Mouse (Mus musculus) left cerebral cortex, postnatal 10 days (tissue): ENCODE results near the gene Glcci1. TPM values are rescaled to one million over a fixed set of nuclear protein-coding genes. Genes with fewer than 3 reads are reported as not detected.

Experiments
- DNase-seq, 2 experiments: peaks; one replicate each; pipeline ENCODE4 v3.0.0; 2021 to 2022; ENCODE audit warnings: low spot score in 2 of 2, mixed read lengths in 1 of 2; ENCODE audit errors: extremely low spot score in 1 of 2
- intact Hi-C: fragments of 180-260 bp; cut with DNase I; formaldehyde crosslinking; loops from one replicate; pipeline ENCODE4 v1.15.1; 2025
- total RNA-seq, 2 experiments: library from RNA; stranded (reverse); gene quantifications; 2 replicates each; pipeline ENCODE4 v1.2.3; 2021

Gene Glcci1
- total RNA-seq, 2 experiments from 2014 or later: 59.6 to 60.2 TPM

GRCm38 (mm10) chr6:8489938-8490585, 19.3 kb upstream of the Glcci1 start:
- DNase-seq: no peak
- intact Hi-C loops: no loop called here

DNA sequence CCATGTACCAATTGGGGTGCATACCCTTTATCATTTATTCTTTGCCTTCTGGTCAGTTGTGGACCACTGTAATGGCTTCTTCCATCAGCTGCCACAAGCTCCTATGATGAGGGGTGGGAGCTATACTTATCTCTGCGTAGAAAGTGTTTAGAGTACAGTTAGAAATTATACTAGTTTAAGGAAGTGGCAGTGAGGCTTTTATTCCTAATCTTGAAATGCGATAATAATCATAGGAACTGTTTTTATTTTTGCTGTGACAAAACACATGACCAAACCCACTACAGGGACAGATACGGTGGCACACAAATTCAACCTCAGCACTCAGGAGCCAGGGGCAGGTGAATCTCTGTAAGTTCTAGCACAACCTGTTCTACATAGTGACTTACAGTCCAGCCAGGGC, 17.2 kb upstream of the Glcci1 start:
- no peak for DNase-seq
- intact Hi-C loops: no loop called here

DNA sequence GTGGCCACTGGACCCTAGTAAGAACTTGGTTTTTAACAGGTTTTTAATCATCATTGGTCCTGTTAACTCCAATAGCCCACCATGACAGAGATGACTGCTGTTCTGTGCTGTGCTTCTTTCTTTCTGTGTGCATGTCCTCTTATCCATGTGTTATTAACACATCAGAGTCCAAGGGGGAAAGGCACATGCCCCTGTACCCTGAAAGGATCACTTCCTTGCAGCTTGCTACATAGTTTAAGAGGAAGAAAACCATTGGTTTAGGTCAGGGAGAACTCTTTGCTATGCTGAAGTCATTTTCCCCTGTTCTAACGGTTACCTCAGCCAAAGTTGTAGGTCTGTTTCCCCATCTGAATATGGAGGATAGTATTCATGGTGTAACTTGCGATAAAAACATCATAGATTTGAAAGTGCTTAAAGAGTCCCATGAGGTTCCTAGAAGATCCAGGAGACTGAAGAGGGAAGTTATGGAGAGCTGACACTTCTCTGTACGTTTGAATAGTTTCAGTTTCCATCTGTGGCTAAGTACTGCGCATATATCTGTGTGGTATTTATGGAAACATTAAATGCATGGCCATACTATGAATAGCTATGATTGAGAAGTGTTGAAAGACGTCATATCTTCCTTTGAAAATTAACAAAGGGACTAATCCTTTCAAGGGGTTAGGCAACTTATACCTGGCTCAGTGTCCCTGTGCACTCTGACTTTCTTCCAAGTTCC, 14.1 kb upstream of the Glcci1 start:
- no peak for DNase-seq
- intact Hi-C loops: no loop called here

- no peak for DNase-seq
- intact Hi-C loops: no loop called here
These were observed 13.6 kb upstream of the Glcci1 start for GRCm38 (mm10) chr6:8495827-8496222.

DNA sequence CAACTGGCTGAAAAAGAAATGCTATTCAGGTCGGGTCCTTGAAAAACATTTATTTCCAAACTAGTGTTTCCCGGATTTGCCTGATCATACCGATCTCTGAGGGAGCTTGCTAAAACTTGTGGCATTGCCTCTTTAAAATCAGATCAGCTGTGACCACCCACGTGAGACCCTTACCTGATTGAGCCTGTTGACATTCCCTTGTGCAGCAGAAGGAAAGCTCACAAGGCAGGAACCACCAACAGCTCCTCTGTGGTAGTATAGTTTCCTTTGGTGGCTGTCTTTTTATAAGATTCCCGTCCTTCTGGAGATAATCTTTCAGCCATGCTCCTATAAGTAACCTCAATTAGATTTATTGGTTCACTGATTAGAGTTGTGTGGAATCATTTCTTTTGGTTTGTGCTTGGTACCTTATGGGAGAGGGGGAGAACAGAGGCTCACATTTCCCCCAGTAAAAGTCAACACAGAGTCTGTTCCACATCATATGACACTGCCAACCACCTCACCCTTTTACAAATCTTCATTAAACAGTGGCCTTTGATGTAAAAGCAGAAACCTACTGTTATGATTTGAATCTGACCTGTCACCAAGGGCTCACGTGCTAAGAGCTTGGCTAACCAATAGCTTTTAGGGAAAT, 12.0 kb upstream of the Glcci1 start:
- intact Hi-C loops: no loop called here
- no peak for DNase-seq

DNA sequence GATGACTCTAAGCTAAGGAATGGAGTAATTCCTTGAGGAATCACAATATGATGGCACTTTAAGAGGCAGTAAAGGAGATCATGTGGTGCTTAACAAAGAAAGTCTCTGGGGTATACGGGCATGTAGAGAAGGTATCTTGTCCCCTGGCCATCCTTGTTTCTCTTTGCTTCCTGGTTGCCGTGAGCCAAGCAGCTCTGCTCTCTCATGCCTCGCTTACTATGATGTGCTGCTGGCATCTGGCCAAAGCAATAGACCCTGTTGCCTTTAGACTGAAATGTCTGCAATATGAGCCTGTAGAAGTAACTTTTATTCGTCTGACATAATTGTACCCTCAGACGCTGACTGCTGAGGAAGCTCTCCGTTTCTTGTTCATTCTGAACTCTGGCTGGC, 11.5 kb upstream of the Glcci1 start:
- DNase-seq: no peak
- intact Hi-C loops: no loop called here

GRCm38 (mm10) chr6:8498961-8499360, 10.4 kb upstream of the Glcci1 start:
- intact Hi-C loops: no loop called here
- no peak for DNase-seq

DNA sequence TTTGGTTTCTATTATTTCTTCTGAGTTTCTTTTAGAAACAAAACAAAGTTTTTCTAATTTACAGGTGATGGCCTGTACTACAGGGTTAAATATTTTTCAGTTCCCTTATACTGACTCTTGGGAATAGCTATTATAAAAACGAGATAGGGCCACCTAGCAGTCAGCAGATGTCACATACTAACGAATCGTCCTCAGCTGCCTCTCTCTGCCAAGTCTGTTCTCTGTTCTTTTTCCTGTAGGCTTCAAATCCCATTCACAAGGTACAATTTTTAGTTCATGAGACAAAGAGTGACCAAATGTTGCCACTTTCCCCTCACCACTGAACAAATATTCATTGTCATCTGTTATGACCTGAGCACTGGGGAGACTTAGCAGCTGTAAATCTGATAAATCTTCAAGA, 5.4 kb upstream of the Glcci1 start:
- intact Hi-C loops: no loop called here
- DNase-seq: no peak

GRCm38 (mm10) chr6:8504521-8505228, 4.7 kb upstream of the Glcci1 start:
- DNase-seq: no peak
- intact Hi-C loops: no loop called here

DNA sequence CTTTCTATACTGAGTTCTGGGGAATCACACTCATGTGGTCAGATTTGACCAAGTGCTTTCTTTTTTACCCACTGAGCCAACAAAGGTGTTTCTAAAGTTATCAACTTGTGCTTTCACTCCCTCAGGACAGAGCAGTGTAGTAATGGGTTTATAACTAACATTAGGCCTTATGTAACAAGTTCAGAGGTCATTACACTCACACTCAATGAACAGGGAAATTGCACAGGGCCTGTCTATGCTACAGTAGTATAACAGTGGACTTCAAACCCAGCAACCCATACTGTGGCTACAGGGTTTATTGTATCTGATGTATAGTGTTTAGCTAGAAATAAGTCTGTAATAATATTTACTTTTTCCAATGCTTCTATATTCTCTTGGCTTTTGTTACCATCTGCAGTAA, 2.8 kb upstream of the Glcci1 start:
- intact Hi-C loops: no loop called here
- no peak for DNase-seq

DNA sequence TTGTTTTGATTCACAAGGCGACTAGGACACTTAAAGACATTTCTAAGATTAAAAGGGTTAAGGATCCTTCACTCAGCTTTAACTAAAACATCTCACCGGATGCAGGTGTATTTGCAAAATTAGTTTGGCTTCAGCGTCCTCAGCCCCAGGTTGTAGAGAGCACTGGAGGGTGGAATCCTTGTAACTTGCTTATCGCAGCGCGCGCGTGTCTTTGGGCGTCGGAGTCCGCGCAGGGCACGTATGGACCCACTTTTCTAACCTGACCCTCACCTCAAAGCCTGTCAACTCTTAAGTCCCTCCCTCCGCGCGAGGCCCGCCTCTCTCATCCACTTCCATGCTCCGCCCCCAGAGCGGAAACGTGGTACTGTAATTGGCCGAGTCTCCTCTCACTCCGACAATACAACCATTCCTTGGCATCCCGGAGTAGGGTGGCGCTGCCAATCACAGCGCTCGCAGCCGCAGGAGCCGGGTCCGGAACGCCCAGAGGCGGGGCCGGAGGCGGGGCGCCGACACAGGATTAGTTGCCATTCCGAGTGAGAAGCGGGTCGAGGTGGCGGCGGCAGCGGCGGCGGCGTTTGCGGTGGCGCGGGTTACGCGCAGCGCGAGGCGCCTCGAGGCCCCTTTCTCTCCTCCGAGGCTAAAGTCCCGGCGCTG, 390 bp upstream of the Glcci1 start:
- DNase-seq: peak; percentile 99
- intact Hi-C loops: no loop called here

DNA sequence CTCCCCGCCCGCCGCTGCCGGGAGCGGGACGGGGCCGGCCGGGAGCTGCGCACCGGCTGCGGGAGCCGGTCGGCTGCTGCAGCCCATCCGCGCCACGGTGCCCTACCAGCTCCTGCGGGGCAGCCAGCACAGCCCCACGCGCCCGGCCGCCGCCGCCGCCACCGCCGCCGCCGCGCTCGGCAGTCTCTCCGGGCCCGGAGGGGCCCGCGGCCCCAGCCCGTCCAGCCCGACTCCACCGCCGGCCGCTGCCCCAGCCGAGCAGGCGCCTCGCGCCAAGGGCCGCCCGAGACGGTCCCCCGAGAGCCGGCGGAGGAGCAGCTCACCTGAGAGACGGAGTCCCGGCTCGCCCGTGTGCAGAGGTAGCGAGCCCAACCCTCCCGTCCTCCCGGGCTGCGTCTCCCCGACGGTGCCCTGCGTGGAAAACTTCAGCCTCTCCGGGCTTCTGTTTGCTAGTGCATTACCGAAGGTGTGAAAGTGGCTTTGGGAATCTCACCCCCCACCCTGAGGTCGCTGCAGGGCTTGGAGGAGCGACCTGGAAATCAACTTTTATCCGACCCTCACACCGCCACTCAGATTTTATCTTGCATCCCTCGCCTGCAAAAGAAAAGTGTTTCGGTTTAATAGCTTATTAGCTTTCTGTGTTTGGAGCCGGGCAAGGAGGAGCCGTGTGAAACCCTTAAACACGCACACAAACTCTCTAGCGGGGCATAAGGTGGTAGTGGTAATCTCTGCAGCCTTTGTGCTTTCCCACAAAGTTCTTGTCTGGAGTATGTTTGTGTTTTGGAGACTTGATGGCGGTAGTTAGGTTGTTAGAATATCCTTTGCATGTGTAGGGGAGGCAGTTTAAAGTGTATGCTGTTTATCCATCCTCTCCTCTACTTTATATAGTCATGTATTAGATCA, 812 bp downstream of the Glcci1 start:
- DNase-seq: peak in 1 of 2 experiments; percentile 60

GRCm38 (mm10) chr6:8510864-8511428, 1.5 kb downstream of the Glcci1 start:
- intact Hi-C loops: loop anchor here (5.0 to 10.0 kb wide), 3 partner anchors 224 to 324 kb away; no protein-coding TSS in a partner anchor
- no peak for DNase-seq

More for the DNA sequence above, 812 bp downstream of the Glcci1 start:
- intact Hi-C loops: loop anchor here (5.0 to 10.0 kb wide), 3 partner anchors 223 to 325 kb away; no protein-coding TSS in a partner anchor

- intact Hi-C loops: loop anchor here (5.0 to 10.0 kb wide), 3 partner anchors 224 to 323 kb away; no protein-coding TSS in a partner anchor
- DNase-seq: no peak
These were observed 2.0 kb downstream of the Glcci1 start for GRCm38 (mm10) chr6:8511447-8511846.

DNA sequence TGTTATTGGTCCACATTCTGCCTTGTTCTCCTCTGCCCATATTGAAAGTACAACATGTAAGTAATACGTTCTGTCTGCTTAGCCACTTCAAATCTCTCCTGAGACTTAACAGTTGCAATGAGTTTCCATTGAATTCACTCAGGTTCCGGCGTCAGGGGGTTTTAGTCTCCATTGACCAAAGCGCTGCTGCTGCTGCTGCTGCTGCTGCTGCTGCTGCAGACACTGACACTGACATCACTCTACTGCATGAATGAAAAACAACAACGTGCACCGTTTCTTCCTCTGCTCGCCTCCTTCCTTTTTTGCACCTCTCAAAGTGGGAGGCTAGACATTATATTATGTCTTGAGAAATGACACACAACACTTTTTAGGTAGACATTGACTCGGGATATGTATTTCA, 3.0 kb downstream of the Glcci1 start:
- intact Hi-C loops: loop anchor here (5.0 to 10.0 kb wide), 3 partner anchors 225 to 322 kb away; no protein-coding TSS in a partner anchor
- DNase-seq: no peak

DNA sequence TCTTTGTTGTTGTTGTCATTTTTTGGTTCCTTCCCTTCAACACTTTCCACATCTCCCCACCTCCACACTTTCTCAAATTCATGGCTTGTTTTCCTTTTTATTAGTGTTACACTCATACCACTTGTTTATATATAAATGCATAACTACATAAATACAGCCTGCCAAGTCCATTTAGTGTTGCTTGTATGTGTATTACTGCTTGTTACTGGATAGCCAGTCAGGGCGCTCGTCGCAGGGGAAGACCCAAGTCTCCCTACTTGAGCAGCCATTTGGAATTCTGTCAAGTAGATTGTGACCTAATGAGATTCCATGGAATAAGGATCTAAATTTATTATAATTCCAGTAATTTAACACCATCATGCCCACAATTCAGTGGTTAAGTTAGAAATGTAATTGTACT, 10.3 kb downstream of the Glcci1 start:
- no peak for DNase-seq
- intact Hi-C loops: loop anchor here (10.0 kb wide), 1 partner anchor 315 kb away; no protein-coding TSS in a partner anchor

GRCm38 (mm10) chr6:8521231-8521630, 11.8 kb downstream of the Glcci1 start:
- intact Hi-C loops: no loop called here
- DNase-seq: no peak
